Mouse (Mus musculus): ENCODE measurements around the gene Tef. TPM values are rescaled to one million over a fixed set of nuclear protein-coding genes. Genes with fewer than 3 reads are reported as not detected.

Tef gene
- polyA plus RNA-seq, 1 experiment from 2014 or later, result 25.7 TPM

GRCm38 (mm10) chr15:81860471-81861135 lies 58.4 kb downstream of the Tef start:
- peak overlapping the region; percentile 19 for H3K27ac ChIP-seq (ENCODE audit: low read length)
- no peaks in the 10 kb centered on the region for H3K27me3 ChIP-seq (ENCODE audit: insufficient read depth, low read length)
- peaks cover 11% of the 10 kb centered on the region; the same call in 1 of the 2 replicates for H3K36me3 ChIP-seq (ENCODE audit: insufficient read depth, low read length)
- peak overlapping the region; percentile 1; the same call in 1 of the 2 replicates for H3K9ac ChIP-seq (replicated peaks; ENCODE audit: low read length)
- no peak for ATAC-seq (ENCODE audit: low FRiP score, low TSS enrichment)
- WGBS, result 39% methylated on average over 8 of the region's 8 CpGs
- peak overlapping the region; percentile 89; the same call in 1 of the 2 replicates for H3K4me2 ChIP-seq (replicated peaks; ENCODE audit: low read depth, low read length)
- peaks cover 20% of the 10 kb centered on the region for H3K4me1 ChIP-seq (ENCODE audit: insufficient read depth, low read length)
- H3K9me3 ChIP-seq (ENCODE audit: low read length), result no peaks in the 10 kb centered on the region
- H3K4me3 ChIP-seq (ENCODE audit: low read length), result no peak overlapping the region

GRCm38 (mm10) chr15:81864238-81864637 lies 62.0 kb downstream of the Tef start:
- Histone ChIP-seq H3K4me1 (ENCODE audit: insufficient read depth, low read length) (peaks cover 8% of the 10 kb centered on the region; the same call in 1 of the 2 replicates), H3K36me3 (ENCODE audit: insufficient read depth, low read length) (peaks cover 44% of the 10 kb centered on the region), H3K9ac (replicated peaks; ENCODE audit: low read length) (no peak overlapping the region), H3K9me3 (ENCODE audit: low read length) (no peaks in the 10 kb centered on the region), H3K4me3 (ENCODE audit: low read length) (no peak overlapping the region), H3K4me2 (replicated peaks; ENCODE audit: low read depth, low read length) (no peak overlapping the region), H3K27me3 (ENCODE audit: insufficient read depth, low read length) (no peaks in the 10 kb centered on the region), H3K27ac (ENCODE audit: low read length) (no peak overlapping the region)
- WGBS, result 94% methylated on average over 7 of the region's 7 CpGs
- no peak for ATAC-seq (ENCODE audit: low FRiP score, low TSS enrichment)

- H3K27me3 ChIP-seq (ENCODE audit: insufficient read depth, low read length), result no peaks in the 10 kb centered on the region
- H3K27ac ChIP-seq (ENCODE audit: low read length), result no peak overlapping the region
- H3K9ac ChIP-seq (replicated peaks; ENCODE audit: low read length), result no peak overlapping the region
- no peaks in the 10 kb centered on the region for H3K9me3 ChIP-seq (ENCODE audit: low read length)
- peaks cover 17% of the 10 kb centered on the region for H3K4me1 ChIP-seq (ENCODE audit: insufficient read depth, low read length)
- no peak for ATAC-seq (ENCODE audit: low FRiP score, low TSS enrichment)
- WGBS, result 98% methylated on average over 5 of the region's 5 CpGs
- no peak overlapping the region for H3K4me2 ChIP-seq (replicated peaks; ENCODE audit: low read depth, low read length)
- H3K36me3 ChIP-seq (ENCODE audit: insufficient read depth, low read length), result peaks cover 53% of the 10 kb centered on the region
- H3K4me3 ChIP-seq (ENCODE audit: low read length), result no peak overlapping the region
Observed at GRCm38 (mm10) chr15:81869985-81870384, 67.8 kb downstream of the Tef start.

- WGBS, result 0% methylated on average over 30 of the region's 30 CpGs
- Histone ChIP-seq H3K36me3 (ENCODE audit: insufficient read depth, low read length) (peaks cover 40% of the 10 kb centered on the region), H3K9ac (replicated peaks; ENCODE audit: low read length) (peak within 1 kb of the TSS; percentile 81), H3K9me3 (ENCODE audit: low read length) (no peaks in the 10 kb centered on the region), H3K4me1 (ENCODE audit: insufficient read depth, low read length) (peaks cover 17% of the 10 kb centered on the region), H3K4me2 (replicated peaks; ENCODE audit: low read depth, low read length) (peak within 1 kb of the TSS; percentile 76), H3K27me3 (ENCODE audit: insufficient read depth, low read length) (no peaks in the 10 kb centered on the region), H3K4me3 (ENCODE audit: low read length) (peak within 1 kb of the TSS; percentile 81), H3K27ac (ENCODE audit: low read length) (peak within 1 kb of the TSS; percentile 97)
- peak; percentile 83 for ATAC-seq (ENCODE audit: low FRiP score, low TSS enrichment)
Observed at GRCm38 (mm10) chr15:81871604-81872261, 69.5 kb downstream of the Tef start, which contains the start of gene Phf5a. Gene Phf5a (minus strand): TSS chr15:81871911.

GRCm38 (mm10) chr15:81872262-81873136 lies 70.3 kb downstream of the Tef start, which contains the start of gene Aco2:
Gene Aco2 (plus strand): TSS chr15:81872309.
- H3K4me3 ChIP-seq (ENCODE audit: low read length), result peak within 1 kb of the TSS; percentile 81
- WGBS, result under 1% methylated on average over 53 of the region's 53 CpGs
- H3K4me2 ChIP-seq (replicated peaks; ENCODE audit: low read depth, low read length), result peak within 1 kb of the TSS; percentile 76
- no peaks in the 10 kb centered on the region for H3K9me3 ChIP-seq (ENCODE audit: low read length)
- peak within 1 kb of the TSS; percentile 97 for H3K27ac ChIP-seq (ENCODE audit: low read length)
- peak; percentile 85 for ATAC-seq (ENCODE audit: low FRiP score, low TSS enrichment)
- H3K4me1 ChIP-seq (ENCODE audit: insufficient read depth, low read length), result peaks cover 17% of the 10 kb centered on the region
- H3K27me3 ChIP-seq (ENCODE audit: insufficient read depth, low read length), result no peaks in the 10 kb centered on the region
- peaks cover 32% of the 10 kb centered on the region for H3K36me3 ChIP-seq (ENCODE audit: insufficient read depth, low read length)
- H3K9ac ChIP-seq (replicated peaks; ENCODE audit: low read length), result peak within 1 kb of the TSS; percentile 81

Other genes starting within 250 kb of the Tef start
- 15.2 and 20.9 TPM in 2 replicates for gene Ep300, start 217.1 kb upstream of the Tef start, polyA plus RNA-seq (2015; fragmentation: Nextera tagmentation; extraction: Ambion mirVana)
- 26.2 and 27.4 TPM in 2 replicates for gene L3mbtl2, start 138.5 kb upstream of the Tef start, polyA plus RNA-seq (2015; fragmentation: Nextera tagmentation; extraction: Ambion mirVana)
- 4.8 and 5.5 TPM in 2 replicates for gene Chadl, start 105.1 kb upstream of the Tef start, polyA plus RNA-seq (2015; fragmentation: Nextera tagmentation; extraction: Ambion mirVana)
- 35.1 and 40.3 TPM in 2 replicates for gene Zc3h7b, start 57.4 kb upstream of the Tef start, polyA plus RNA-seq (2015; fragmentation: Nextera tagmentation; extraction: Ambion mirVana)
- 101 and 109 TPM in 2 replicates for gene Rangap1, start 56.9 kb upstream of the Tef start, polyA plus RNA-seq (2015; fragmentation: Nextera tagmentation; extraction: Ambion mirVana)
- gene Tob2, start 56.4 kb downstream of the Tef start, polyA plus RNA-seq (2015; fragmentation: Nextera tagmentation; extraction: Ambion mirVana), result 29.6 and 32.6 TPM in 2 replicates
- gene Phf5a, start 69.5 kb downstream of the Tef start, polyA plus RNA-seq (2015; fragmentation: Nextera tagmentation; extraction: Ambion mirVana), result 167 and 172 TPM in 2 replicates
- 281 and 293 TPM in 2 replicates for gene Aco2, start 69.9 kb downstream of the Tef start, polyA plus RNA-seq (2015; fragmentation: Nextera tagmentation; extraction: Ambion mirVana)
- 95.5 and 98.5 TPM in 2 replicates for gene Polr3h, start 123.8 kb downstream of the Tef start, polyA plus RNA-seq (2015; fragmentation: Nextera tagmentation; extraction: Ambion mirVana)
- 35.2 and 38.1 TPM in 2 replicates for gene Csdc2, start 134.3 kb downstream of the Tef start, polyA plus RNA-seq (2015; fragmentation: Nextera tagmentation; extraction: Ambion mirVana)
- 33.6 and 37.3 TPM in 2 replicates for gene Pmm1, start 158.5 kb downstream of the Tef start, polyA plus RNA-seq (2015; fragmentation: Nextera tagmentation; extraction: Ambion mirVana)
- not detected in 2 replicates for gene 1700029P11Rik, start 178.1 kb downstream of the Tef start, polyA plus RNA-seq (2015; fragmentation: Nextera tagmentation; extraction: Ambion mirVana)
- 89.2 and 89.4 TPM in 2 replicates for gene Xrcc6, start 185.4 kb downstream of the Tef start, polyA plus RNA-seq (2015; fragmentation: Nextera tagmentation; extraction: Ambion mirVana)
- gene Desi1, start 231.4 kb downstream of the Tef start, polyA plus RNA-seq (2015; fragmentation: Nextera tagmentation; extraction: Ambion mirVana), result 28.4 and 28.9 TPM in 2 replicates
- gene Snu13, start 245.2 kb downstream of the Tef start, polyA plus RNA-seq (2015; fragmentation: Nextera tagmentation; extraction: Ambion mirVana), result 283 and 300 TPM in 2 replicates